Mouse (Mus musculus) C2C12 (cell line): Measurements from ENCODE around the gene Saxo1.

Experiments
- CEBPB ChIP-seq: IDR thresholded peaks from one replicate; pipeline ENCODE4 v1.6.1; 2011; ENCODE audit warnings: low read depth, mild to moderate bottlenecking, control low read depth, moderate library complexity
- CTCF ChIP-seq: IDR thresholded peaks from one replicate; pipeline ENCODE4 v1.5.1; 2011; ENCODE audit not compliant: control insufficient read depth, insufficient read depth, insufficient read length
- MAX ChIP-seq: IDR thresholded peaks from one replicate; pipeline ENCODE4 v1.6.1; 2011; ENCODE audit warnings: mild to moderate bottlenecking, control low read depth
- MYOD1 ChIP-seq: IDR thresholded peaks from one replicate; pipeline ENCODE4 v1.6.1; 2011; ENCODE audit warnings: low read depth; ENCODE audit not compliant: control insufficient read depth, insufficient read length
- USF1 ChIP-seq: IDR thresholded peaks from one replicate; pipeline ENCODE4 v1.6.1; 2011; ENCODE audit warnings: low read depth, mild to moderate bottlenecking, control low read depth, moderate library complexity

DNA sequence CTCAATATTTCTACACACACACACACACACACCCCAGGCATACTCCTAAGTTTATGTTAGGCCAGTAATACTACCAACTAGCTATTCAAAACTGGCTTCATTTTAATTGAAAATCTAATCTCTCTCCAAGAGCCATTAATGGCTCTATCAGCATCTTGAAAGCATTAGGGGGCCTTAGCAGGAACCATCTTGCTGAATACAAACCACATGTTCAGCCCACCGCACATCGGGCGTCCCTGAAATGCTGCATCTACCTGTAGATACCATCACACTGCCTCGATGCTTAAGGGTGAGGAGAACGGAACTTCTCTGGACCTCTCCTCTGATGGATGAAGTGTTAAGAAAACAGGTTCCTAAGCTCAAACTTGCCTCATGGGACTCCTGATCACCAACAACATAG, 93.3 kb downstream of the Saxo1 start:
- TF ChIP-seq CTCF (no peak), USF1 (no peak), MYOD1 (no peak), CEBPB (no peak), MAX (no peak)
